ENCODE assay signal across 12 mouse cellular contexts in the genomic region with DNA sequence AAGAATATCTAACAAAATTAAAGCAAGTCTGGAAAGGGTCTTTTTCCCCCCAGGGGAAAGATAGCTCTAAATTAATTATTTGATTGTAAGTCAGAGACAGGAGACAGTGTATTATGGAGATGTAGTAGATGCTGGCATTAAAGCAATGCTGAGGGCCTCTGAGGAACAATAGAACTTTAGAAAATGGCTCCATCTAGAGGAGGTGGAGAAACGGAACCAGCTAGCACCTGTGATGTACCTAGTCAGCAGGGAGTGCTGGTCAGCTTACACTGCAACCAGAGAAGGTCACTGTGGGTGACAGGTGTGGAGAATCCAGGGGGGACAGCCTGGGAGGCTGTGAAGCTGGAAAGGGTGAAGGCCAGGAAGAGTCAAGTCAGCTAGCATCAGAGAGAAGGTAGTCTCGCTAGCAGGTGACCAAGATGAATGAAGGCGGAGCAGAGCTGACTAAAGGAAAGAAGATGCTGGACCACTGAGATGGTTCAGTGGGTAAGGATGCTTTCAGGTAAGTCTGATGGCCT. TPM values are rescaled to one million over a fixed set of nuclear protein-coding genes. Genes with fewer than 3 reads are reported as not detected.
DNase-seq lines count a peak whose midpoint lies in the region; ATAC-seq and TF ChIP-seq lines count a peak whose summit lies in the region.
"Had no signal": no experiment of that assay in that cellular context is flagged by ENCODE, and none has a peak within 500 bp of the region (broad histone marks: within the 10 kb centered on the region; RNA-seq: fewer than 3 reads in every experiment).

No protein-coding gene starts in this region.

- 81% methylated on average over 3 of the region's 3 CpGs for WGBS in heart, adult 2 months
- WGBS in heart, embryonic 12.5 days: 64% methylated on average over 3 of the region's 3 CpGs
- WGBS in liver, postnatal 0 days (ENCODE audit: insufficient replicate concordance): 59% methylated on average over 3 of the region's 3 CpGs
- 50% methylated on average over 3 of the region's 3 CpGs for WGBS in liver, embryonic 12.5 days (ENCODE audit: insufficient replicate concordance)
- 57% methylated on average over 3 of the region's 3 CpGs for WGBS in small intestine, adult 2 months

- H3K9me3 ChIP-seq in heart, embryonic 12.5 days (replicated peaks): no peaks in the 10 kb centered on the region
- no peaks in the 10 kb centered on the region for H3K9me3 ChIP-seq in liver, postnatal 0 days (ENCODE audit: low read length)
- H3K9me3 ChIP-seq in liver, embryonic 12.5 days (replicated peaks): no peaks in the 10 kb centered on the region
- H3K9me3 ChIP-seq in ES-Bruce4 (replicated peaks; ENCODE audit: control insufficient read depth, insufficient read depth, low read length, poor library complexity, severe bottlenecking): no peaks in the 10 kb centered on the region
- H3K9me3 ChIP-seq: liver, embryonic 15.5 days had no signal

- no peak for ATAC-seq in heart, embryonic 12.5 days (ENCODE audit: insufficient number of reproducible peaks, low FRiP score)
- no peak for ATAC-seq in liver, postnatal 0 days
- no peak for ATAC-seq in liver, embryonic 12.5 days
- ATAC-seq in megakaryocyte, adult 5-6 weeks (ENCODE audit: poor library complexity, severe bottlenecking): no peak

- no peak overlapping the region for H3K27ac ChIP-seq in heart, adult 2 months
- no peak overlapping the region for H3K27ac ChIP-seq in heart, embryonic 12.5 days (ENCODE audit: poor library complexity, severe bottlenecking)
- H3K27ac ChIP-seq in liver, postnatal 0 days (ENCODE audit: low read depth): no peak overlapping the region
- H3K27ac ChIP-seq in liver, embryonic 12.5 days: no peak overlapping the region
- H3K27ac ChIP-seq in ES-Bruce4 (ENCODE audit: insufficient read depth, low read length): no peak overlapping the region
- H3K27ac ChIP-seq in small intestine, adult 2 months (ENCODE audit: insufficient read depth, low read depth, low read length): no peak overlapping the region
- H3K27ac ChIP-seq: liver, embryonic 15.5 days had no signal

- no peak overlapping the region for H3K4me3 ChIP-seq in heart, adult 2 months
- no peak overlapping the region for H3K4me3 ChIP-seq in heart, embryonic 12.5 days
- H3K4me3 ChIP-seq in liver, postnatal 0 days (ENCODE audit: low read depth, low read length): no peak overlapping the region
- no peak overlapping the region for H3K4me3 ChIP-seq in liver, embryonic 12.5 days
- H3K4me3 ChIP-seq in ES-Bruce4 (ENCODE audit: low read depth, low read length): no peak overlapping the region
- no peak overlapping the region for H3K4me3 ChIP-seq in small intestine, adult 2 months (ENCODE audit: low read depth, low read length)
- H3K4me3 ChIP-seq: liver, embryonic 15.5 days had no signal

- intact Hi-C loops in heart, adult 2 months (cut with DNase I): no loop called here

- H3K4me1 ChIP-seq in heart, adult 2 months (ENCODE audit: control insufficient read depth, insufficient read depth, low read length): peaks cover 3% of the 10 kb centered on the region; the same call in 1 of the 2 replicates
- peaks cover 20% of the 10 kb centered on the region for H3K4me1 ChIP-seq in heart, embryonic 12.5 days (replicated peaks)
- no peaks in the 10 kb centered on the region for H3K4me1 ChIP-seq in liver, postnatal 0 days (ENCODE audit: insufficient read depth)
- H3K4me1 ChIP-seq in liver, embryonic 12.5 days: peaks cover 7% of the 10 kb centered on the region; the same call in 1 of the 2 replicates
- H3K4me1 ChIP-seq in ES-Bruce4 (ENCODE audit: control insufficient read depth, insufficient read depth, low read length): peaks cover 2% of the 10 kb centered on the region
- peaks cover 2% of the 10 kb centered on the region for H3K4me1 ChIP-seq in small intestine, adult 2 months (ENCODE audit: control insufficient read depth, insufficient read depth, insufficient read length, low read length)
- H3K4me1 ChIP-seq: liver, embryonic 15.5 days had no signal

- DNase-seq in heart, adult 2 months: no peak
- DNase-seq in liver, postnatal 0 days: no peak
- DNase-seq: adrenal gland, postnatal 25 days; forebrain, postnatal 0 days; heart, postnatal 10 days; thymus, adult 18-20 months had no signal

- peak; percentile 44 for TF ChIP-seq CTCF in heart, adult 2 months (IDR thresholded peaks at IDR 0.05)
- peak; percentile 14; the same call in 1 of the 2 replicates for TF ChIP-seq CTCF in liver, postnatal 0 days (IDR thresholded peaks at IDR 0.05; ENCODE audit: low read depth)
- peak; percentile 31 for TF ChIP-seq CTCF in ES-Bruce4 (IDR thresholded peaks at IDR 0.05; ENCODE audit: low read depth, low read length)
- TF ChIP-seq CTCF in small intestine, adult 2 months (IDR thresholded peaks at IDR 0.05; ENCODE audit: extremely low read depth, insufficient read length, insufficient replicate concordance, low read depth, low read length): peak; percentile 21; the same call in 1 of the 2 replicates

- no peaks in the 10 kb centered on the region for H3K79me2 ChIP-seq in heart, adult 2 months (replicated peaks; ENCODE audit: control insufficient read depth, insufficient read depth, low read length)

- H3K27me3 ChIP-seq in heart, adult 2 months (ENCODE audit: control insufficient read depth, insufficient read depth, low read length): no peaks in the 10 kb centered on the region
- H3K27me3 ChIP-seq in heart, embryonic 12.5 days (replicated peaks): no peaks in the 10 kb centered on the region
- H3K27me3 ChIP-seq in liver, postnatal 0 days (ENCODE audit: insufficient read depth, low read length): no peaks in the 10 kb centered on the region
- no peaks in the 10 kb centered on the region for H3K27me3 ChIP-seq in liver, embryonic 12.5 days (replicated peaks)
- H3K27me3 ChIP-seq in ES-Bruce4 (ENCODE audit: control insufficient read depth, insufficient read depth, low read length, poor library complexity, severe bottlenecking): no peaks in the 10 kb centered on the region
- no peaks in the 10 kb centered on the region for H3K27me3 ChIP-seq in small intestine, adult 2 months (ENCODE audit: control insufficient read depth, insufficient read depth, low read length)

- no peaks in the 10 kb centered on the region for H3K36me3 ChIP-seq in heart, adult 2 months (ENCODE audit: control insufficient read depth, insufficient read depth, low read length)
- no peaks in the 10 kb centered on the region for H3K36me3 ChIP-seq in heart, embryonic 12.5 days
- no peaks in the 10 kb centered on the region for H3K36me3 ChIP-seq in liver, postnatal 0 days (replicated peaks; ENCODE audit: insufficient read depth, low read length)
- no peaks in the 10 kb centered on the region for H3K36me3 ChIP-seq in liver, embryonic 12.5 days
- no peaks in the 10 kb centered on the region for H3K36me3 ChIP-seq in ES-Bruce4 (ENCODE audit: control insufficient read depth, insufficient read depth, low read length, poor library complexity, severe bottlenecking)
- no peaks in the 10 kb centered on the region for H3K36me3 ChIP-seq in small intestine, adult 2 months (ENCODE audit: control insufficient read depth, insufficient read depth, low read length)
- H3K36me3 ChIP-seq: liver, embryonic 15.5 days had no signal

- TF ChIP-seq POLR2A in heart, adult 2 months (IDR thresholded peaks at IDR 0.05; ENCODE audit: insufficient read depth, low read depth, low read length): no peak
- no peak for TF ChIP-seq POLR2A in ES-Bruce4 (IDR thresholded peaks at IDR 0.05; ENCODE audit: insufficient read depth, low read length)
- no peak for TF ChIP-seq POLR2A in small intestine, adult 2 months (IDR thresholded peaks at IDR 0.05; ENCODE audit: low read depth, low read length)

- no peak overlapping the region for H3K4me2 ChIP-seq in heart, embryonic 12.5 days
- H3K4me2 ChIP-seq in liver, postnatal 0 days (ENCODE audit: low read depth, low read length): no peak overlapping the region
- H3K4me2 ChIP-seq in liver, embryonic 12.5 days: no peak overlapping the region
- H3K4me2 ChIP-seq: liver, embryonic 15.5 days had no signal

- no peak overlapping the region for H3K9ac ChIP-seq in heart, adult 2 months (ENCODE audit: low read depth, low read length)
- H3K9ac ChIP-seq in heart, embryonic 12.5 days: no peak overlapping the region
- H3K9ac ChIP-seq in liver, postnatal 0 days (replicated peaks): no peak overlapping the region
- H3K9ac ChIP-seq in liver, embryonic 12.5 days: no peak overlapping the region
- no peak overlapping the region for H3K9ac ChIP-seq in ES-Bruce4 (ENCODE audit: low read depth, poor library complexity, severe bottlenecking)
- H3K9ac ChIP-seq: forebrain, postnatal 0 days; liver, embryonic 15.5 days had no signal

- TF ChIP-seq EP300 in heart, adult 2 months (IDR thresholded peaks at IDR 0.05; ENCODE audit: insufficient read depth, low read depth, low read length): no peak
- TF ChIP-seq EP300 in liver, postnatal 0 days (IDR thresholded peaks at IDR 0.05; ENCODE audit: low read depth): no peak
- TF ChIP-seq EP300 in ES-Bruce4 (IDR thresholded peaks at IDR 0.05; ENCODE audit: insufficient read depth, low read depth, low read length): no peak

RNA-seq across cellular contexts. Expression of a gene that starts 48.7 kb away (rescaled TPM):
- total RNA-seq in heart, adult 2 months (2021): 1 to 10 TPM; 6.6 to 7.7 TPM
- 6.2 and 7.8 TPM in 2 replicates for polyA plus RNA-seq in heart, adult 2 months (2012; rRNA removed)
- 9.8 and 10.1 TPM in 2 replicates for polyA plus RNA-seq in heart, embryonic 12.5 days (2016; fragmentation: Nextera tagmentation; extraction: Ambion mirVana)
- polyA plus RNA-seq in liver, postnatal 0 days (2015; fragmentation: Nextera tagmentation; extraction: Ambion mirVana): 2.6 and 3.2 TPM in 2 replicates
- 7.9 and 8.2 TPM in 2 replicates for polyA plus RNA-seq in liver, embryonic 12.5 days (2016; fragmentation: Nextera tagmentation; extraction: Ambion mirVana)
- polyA plus RNA-seq in ES-Bruce4 (2011; ENCODE audit: insufficient read depth, insufficient read length, low read depth, missing spikeins): 12.4 and 13.4 TPM in 2 replicates
- polyA plus RNA-seq in small intestine, adult 2 months (2012; rRNA removed): 4.1 and 10.9 TPM in 2 replicates
- total RNA-seq in megakaryocyte, adult 5-6 weeks (2015): 8.6 and 13.0 TPM in 2 replicates
- 7.7 and 7.9 TPM in 2 replicates for total RNA-seq in megakaryocyte, adult 5-6 weeks (2017)
